Mouse (Mus musculus): ENCODE results near the gene Knl1.

GRCm38 (mm10) chr2:119019131-119019530 lies 27.8 kb upstream of the Knl1 start:
- TF ChIP-seq CTCF (conservative IDR thresholded peaks at IDR 0.05; ENCODE audit: low read length) (peak; percentile 20; the same call in 1 of the 2 replicates), POU5F1 (IDR thresholded peaks at IDR 0.05; ENCODE audit: borderline replicate concordance, low read length) (no peak)

Data from E14TG2a.4 (cell line).